Mouse (Mus musculus) NIH3T3 (cell line): ENCODE measurements at regions not wholly inside any gene's neighbourhood (a gene's known extent, or its start where the extent isn't known, plus 50 kb on each side); places are given as distances from the start of the nearest gene placed in this dataset.

ENCODE experiments used
- DNase-seq: peaks from one replicate; pipeline ENCODE4 v3.0.0-alpha.2; 2012; ENCODE audit warnings: low read depth

DNA sequence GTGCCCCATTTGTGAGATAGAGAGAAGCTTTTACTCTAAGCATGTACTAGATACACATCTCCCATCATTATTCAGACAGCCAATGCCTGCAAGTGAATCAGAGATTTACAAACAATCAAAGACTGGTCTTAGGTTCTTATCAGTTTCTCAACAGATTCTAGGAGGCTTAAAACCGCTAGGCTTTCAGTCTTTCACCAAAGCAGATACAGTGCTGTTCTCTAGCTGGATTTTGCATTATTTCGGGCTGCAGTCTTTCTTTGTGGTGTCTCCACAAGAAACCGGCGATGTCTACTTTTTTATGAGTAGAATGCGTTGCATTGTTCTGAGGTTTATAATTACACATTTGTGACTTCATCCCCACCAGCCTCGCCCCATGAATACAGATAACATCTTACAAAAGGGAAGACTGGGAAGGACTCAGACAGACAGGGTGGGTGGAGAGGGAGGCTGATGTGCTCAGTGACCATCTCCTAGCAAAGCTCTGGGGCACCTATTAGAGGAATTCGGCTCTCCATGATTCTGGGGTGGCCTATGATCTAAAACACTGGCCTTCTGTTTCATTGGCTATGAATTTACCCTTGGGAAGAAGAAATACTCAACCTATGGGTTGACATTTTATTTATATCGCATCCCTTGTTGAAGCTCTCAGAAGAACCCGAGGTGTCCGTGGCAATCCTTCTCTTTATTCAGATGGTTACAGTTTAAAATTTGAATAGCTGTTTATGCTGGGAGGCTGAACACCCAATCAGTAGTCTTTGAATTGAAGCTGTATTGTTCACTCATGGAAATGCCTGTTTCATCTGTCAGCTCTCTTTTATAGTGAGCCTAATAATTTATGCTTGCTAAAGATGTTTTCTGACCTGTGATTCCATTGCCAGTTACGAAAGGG lies 343.8 kb downstream of the Tmem161b start:
- DNase-seq, result no peak

DNA sequence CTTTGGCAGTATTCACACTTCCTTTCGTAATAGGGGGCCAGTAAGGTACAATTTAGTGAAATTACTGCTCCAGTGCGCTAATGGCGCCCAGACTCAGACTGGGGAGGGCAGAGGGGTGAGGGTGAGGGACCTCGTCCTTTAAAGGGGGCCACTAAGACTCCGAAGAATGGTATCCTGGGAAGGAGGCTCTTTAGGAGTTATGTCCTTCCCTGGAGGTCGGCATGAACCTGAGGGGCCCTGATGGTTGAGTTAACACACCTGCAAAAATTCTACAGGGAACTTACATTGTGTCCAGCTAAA lies 344.4 kb downstream of the Tmem161b start:
- DNase-seq, result peak; percentile 1

DNA sequence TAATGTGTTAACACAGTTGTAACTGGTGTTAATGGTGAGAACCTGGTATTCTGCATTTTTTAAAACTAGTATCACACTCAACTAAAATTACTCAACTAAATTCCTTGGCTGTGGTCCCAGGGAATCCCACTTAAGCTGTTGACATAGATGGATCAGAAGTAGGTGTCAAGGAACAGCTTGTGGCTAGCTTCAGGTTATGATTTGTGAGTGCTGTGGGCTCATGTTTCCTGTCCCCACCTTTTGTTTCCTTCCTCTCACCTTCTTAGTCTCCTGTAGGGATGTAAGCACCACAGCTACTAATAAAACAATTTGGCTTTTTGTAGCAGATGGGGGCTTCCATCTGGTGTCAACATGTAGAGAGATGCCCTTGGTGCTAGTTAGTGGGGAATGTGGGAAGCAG lies 347.3 kb downstream of the Tmem161b start:
- DNase-seq, result peak; percentile 1

GRCm38 (mm10) chr13:84570206-84570605 lies 348.1 kb downstream of the Tmem161b start:
- no peak for DNase-seq

GRCm38 (mm10) chr13:84570984-84571844 lies 349.1 kb downstream of the Tmem161b start:
- DNase-seq, result no peak

DNA sequence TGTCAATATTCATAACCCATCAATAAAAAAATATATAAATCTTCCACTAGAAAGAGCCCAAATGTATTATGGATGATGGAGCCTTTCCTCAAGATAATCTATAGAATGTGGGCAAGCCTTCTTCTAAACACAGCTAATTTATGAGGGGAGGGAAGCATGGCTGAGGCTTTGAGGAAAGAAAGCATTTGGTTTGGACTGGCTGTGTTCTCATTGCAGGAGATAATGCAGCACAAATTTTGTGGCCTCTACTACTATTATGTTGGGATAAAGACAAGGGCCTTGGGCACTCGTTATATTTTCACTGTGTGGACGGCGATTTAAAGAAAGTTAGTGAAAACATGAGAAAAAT lies 349.7 kb downstream of the Tmem161b start:
- no peak for DNase-seq

DNA sequence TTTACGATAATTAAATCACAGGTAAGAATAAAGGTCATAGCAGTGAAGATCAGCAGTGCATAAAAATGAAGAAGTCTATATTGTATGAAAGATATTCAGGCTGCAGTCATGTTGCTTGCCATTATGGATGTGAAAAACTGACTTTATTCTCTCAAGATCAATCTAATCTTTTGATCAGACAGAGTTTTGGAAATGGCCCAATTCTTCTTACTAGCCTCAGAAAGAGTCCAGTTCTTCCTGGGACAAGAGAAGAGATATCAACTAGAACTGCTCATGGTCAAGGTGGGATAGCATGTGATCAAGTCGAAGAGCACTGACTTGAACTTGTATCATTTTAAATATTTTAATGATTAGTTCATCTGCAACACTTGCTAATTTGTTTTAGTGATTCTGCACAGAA lies 350.1 kb downstream of the Tmem161b start:
- DNase-seq, result no peak

GRCm38 (mm10) chr13:84596585-84597142 lies 374.6 kb downstream of the Tmem161b start:
- no peak for DNase-seq

GRCm38 (mm10) chr13:84602612-84603011 lies 380.5 kb downstream of the Tmem161b start:
- DNase-seq, result no peak

DNA sequence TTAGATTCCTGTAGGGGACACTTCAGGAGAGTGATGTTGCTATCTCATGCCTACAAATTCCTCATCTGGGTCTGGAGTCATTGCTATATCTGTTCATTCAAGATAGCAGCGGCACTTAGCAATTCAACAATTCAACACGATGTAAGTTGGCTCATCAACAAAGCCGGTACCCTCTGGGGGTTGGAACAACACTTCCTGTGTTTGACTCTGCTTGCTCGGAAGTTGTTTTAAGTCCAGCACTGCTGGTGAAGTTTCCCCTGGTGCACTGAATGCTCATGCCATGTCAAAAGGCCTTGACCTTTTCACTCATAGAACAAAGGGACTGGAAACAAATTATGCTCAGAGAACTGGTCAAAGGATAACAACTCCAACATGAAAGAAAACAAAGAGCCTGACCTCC lies 390.4 kb downstream of the Tmem161b start:
- DNase-seq, result peak; percentile 5

GRCm38 (mm10) chr13:84613004-84613403 lies 390.9 kb downstream of the Tmem161b start:
- peak; percentile 81 for DNase-seq

- DNase-seq, result no peak
Measured at GRCm38 (mm10) chr13:84624691-84625090, 402.6 kb downstream of the Tmem161b start.

DNA sequence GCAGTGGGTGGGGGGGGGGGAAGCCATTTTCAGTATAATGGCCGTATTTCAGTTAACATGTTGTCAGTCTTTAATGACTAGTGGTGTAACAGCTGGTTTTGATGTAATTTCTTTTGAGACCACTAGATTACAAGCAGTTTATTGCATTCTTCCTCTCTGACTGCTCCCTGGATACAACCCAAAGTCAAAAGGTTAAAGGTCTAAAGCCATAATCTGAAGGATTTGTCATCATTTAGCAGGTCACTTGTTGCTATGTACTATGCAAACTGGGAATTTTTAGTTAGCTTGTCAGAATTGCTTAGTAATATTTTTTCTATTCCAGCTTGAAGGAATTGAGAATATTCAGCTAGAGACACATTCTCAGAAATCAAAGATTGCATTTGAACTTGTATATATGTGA lies 403.4 kb downstream of the Tmem161b start:
- peak; percentile 43 for DNase-seq

GRCm38 (mm10) chr13:84625927-84626326 lies 403.8 kb downstream of the Tmem161b start:
- DNase-seq, result no peak

DNA sequence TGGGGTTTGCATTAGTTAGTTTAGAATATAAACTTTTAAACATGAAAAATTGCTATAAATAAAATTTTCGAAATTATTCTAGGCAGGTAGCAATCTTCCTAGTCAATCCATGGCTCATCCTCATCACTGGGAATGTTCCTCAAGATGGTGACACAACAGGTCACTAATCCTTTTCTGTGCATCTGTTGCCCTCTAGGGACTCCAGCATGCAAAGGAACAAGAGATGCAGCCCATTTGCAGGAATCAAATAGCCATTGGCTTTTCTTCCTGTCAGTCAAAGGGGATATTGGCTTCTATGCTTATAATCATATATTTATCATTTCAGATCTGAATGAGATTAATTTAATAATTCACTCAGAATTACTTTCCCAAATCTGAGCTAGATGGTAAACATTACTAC lies 404.3 kb downstream of the Tmem161b start:
- peak; percentile 5 for DNase-seq

GRCm38 (mm10) chr13:84630686-84631085 lies 408.6 kb downstream of the Tmem161b start:
- no peak for DNase-seq

- no peak for DNase-seq
Measured at GRCm38 (mm10) chr13:84632493-84632892, 410.4 kb downstream of the Tmem161b start.

- DNase-seq, result no peak
Measured at GRCm38 (mm10) chr13:84636831-84637230, 414.7 kb downstream of the Tmem161b start.

- DNase-seq, result peak; percentile 24
Measured at GRCm38 (mm10) chr13:84637606-84638005, 415.5 kb downstream of the Tmem161b start.

DNA sequence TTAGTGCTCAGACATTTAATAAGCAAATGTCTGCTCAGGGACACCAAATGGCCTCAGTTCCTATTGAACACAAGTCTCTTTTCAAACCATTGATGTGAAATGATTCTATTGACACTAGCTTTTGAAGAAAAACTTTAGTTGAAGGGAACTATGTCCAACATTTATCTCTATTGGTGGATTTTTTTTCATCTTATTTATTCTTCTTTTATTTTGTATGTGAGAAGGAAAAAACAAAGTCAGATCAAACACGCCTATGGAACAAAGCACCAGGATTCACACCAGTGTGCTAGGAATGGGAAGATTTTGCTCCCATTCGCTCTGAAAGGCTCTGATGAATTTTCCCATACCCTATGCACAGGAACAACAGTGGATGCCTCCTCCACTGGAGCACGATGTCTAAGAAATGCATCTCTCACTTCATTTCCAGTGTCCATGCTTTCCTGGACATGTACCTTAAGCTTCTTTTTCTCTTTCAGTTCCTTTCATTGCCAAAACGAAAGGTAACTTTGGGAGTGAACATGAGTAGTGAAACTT lies 416.4 kb downstream of the Tmem161b start:
- DNase-seq, result no peak

DNA sequence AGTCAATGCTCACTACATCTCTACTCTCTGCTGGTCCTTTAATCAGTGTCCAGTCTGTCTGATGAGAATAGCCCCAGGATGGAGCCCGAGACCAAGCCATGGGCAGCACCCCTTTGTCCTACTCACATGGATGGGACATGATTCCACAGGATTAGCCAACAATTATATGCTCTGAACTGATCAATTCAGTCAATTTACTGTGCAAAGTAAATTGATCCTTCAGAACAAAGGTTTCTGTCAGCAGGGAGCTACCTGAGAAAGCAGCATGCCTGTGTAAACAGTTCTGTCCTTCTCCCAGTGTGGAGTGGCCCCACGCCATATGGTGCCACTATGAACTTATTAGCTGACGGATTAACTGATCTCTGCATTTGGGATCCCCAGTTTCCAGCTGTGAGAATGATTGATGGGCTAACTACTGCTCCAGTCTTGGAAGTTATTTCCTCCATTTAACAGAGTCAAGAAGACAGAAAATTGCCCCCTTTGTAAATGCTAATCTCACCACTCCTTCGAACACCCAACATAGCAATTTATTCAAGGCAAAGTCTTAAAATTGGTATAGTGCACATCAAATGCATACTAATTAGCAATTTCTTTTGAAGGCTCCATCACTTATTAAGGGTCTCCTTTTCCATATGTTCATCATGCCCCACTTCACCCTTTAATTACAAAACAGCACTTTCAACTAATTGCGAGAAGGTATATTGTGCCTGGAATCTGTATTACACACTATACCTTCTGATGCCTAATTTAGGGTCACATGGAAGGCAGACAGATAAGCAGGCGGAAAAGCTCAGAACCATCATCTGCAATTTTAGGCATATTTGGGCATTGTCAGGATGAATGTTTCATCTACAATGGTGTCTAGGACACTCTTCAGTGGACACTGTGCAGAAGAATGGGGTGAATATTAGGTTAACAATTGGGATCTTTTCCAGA lies 417.3 kb downstream of the Tmem161b start:
- no peak for DNase-seq

DNA sequence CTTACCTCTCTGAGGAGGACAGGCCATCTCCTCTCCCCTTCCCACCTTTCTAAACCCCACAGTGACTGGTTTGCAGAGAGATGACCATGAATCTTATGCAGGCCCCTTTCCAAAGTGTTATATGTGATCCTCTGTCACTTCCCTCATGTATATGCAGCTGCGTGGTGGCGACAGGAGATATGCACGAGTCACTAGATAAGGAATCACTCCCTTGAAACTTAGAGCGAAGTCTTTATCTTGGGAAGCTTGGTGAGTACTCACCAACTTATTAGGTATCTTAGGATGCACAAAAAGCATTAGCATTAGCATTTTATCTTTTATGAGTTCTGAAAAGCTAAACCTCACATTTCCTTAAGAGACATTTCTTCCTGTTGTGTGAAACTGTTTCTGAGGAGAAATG lies 421.9 kb downstream of the Tmem161b start:
- DNase-seq, result no peak
